Mouse (Mus musculus) adipocyte (in vitro differentiated cells): ENCODE measurements around the gene Pgpep1.

Experiments used
- DNase-seq: peaks from one replicate; pipeline ENCODE4 v3.0.0-alpha.2; 2016; ENCODE audit warnings: low spot score

Pgpep1 gene

DNA sequence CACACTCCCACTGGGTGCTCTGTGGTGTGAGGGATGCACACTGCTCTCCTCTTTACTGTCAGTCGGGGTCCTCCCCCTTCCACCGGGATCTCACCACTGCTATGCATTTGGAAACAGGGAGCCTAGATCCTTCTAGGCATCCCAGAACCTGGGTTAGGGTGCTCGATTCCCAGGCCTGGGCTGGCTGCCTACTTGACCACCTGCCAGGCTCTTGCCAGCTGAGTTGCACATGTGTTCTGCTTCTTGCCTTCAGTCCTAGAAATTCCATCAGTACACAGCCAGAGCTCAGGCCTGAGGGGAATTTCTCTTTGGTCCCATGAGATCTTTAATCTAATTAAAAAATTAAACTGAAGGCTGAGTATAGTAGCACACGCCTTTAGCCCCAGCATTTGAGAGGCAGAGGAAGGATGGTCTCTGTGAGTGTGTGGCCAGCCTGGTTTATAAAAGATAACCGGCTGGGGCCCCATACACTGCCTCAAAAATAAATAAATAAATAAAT, 29.8 kb upstream of the Pgpep1 start:
- DNase-seq = peak; percentile 60

GRCm38 (mm10) chr8:70688136-70688535, 27.9 kb upstream of the Pgpep1 start:
- no peak for DNase-seq

DNA sequence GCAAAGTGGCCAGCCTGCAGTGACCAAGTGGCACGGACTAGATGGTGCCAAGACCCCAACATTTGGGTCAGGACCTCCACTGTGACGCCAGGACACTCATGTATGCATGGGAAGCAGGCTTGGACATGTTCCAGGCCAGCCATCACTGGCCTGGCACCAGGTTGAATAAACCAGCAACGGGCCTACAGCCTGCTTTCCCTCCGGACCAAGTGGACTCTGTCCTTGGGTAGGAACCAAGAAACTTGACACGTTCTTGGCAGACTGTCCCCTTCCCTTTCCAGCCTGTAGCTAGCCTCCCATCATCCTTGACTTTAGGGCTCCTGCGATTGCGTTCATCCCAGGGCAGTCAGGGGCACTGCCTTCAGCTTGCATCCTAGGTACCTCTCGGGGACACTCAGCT, 27.4 kb upstream of the Pgpep1 start:
- peak; percentile 95 for DNase-seq

- DNase-seq = no peak
Observed at GRCm38 (mm10) chr8:70684291-70684690, 24.1 kb upstream of the Pgpep1 start.

GRCm38 (mm10) chr8:70682692-70683091, 22.5 kb upstream of the Pgpep1 start:
- DNase-seq = no peak

DNA sequence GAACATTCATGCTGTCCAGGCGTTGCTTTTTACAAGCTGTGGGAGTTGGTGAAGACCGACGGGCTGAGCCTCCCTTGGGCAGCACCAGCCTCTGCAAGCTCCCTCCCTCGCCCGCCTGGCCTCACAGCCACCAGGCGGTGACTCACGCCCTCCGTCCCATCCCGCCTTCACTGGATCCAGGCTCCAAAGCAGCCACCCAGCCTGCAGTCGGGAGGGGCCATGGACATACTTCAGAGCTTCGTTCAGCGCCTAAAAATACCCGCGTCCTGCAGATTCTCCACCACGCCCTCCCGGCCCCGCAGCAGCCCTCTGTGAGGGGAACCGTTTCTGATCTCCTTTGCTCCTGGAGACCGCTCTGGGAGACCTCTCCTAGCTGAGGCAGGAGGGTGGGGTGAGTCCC, 22.0 kb upstream of the Pgpep1 start:
- DNase-seq = no peak

GRCm38 (mm10) chr8:70681410-70681809, 21.2 kb upstream of the Pgpep1 start:
- DNase-seq = no peak

DNA sequence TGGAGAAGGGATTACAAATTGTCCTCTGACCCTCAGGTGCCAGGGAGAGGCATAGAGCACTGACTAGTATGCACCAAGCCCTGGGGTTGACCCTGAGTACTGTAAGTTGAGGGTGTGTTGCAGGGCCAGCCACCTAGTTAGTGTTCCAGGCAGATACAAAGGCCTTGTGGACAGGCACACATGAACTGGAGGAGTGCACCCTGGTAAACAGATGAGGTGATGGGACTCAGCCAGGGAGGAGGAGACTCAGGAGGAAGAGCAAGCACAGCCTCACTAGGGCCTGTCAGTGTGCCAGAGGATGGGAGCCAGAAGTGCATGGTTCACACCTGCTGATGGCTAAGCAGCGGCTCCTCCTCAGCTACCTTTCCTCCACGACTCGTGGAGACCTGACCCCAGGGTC, 19.9 kb upstream of the Pgpep1 start:
- DNase-seq = peak; percentile 49

GRCm38 (mm10) chr8:70679404-70679803, 19.2 kb upstream of the Pgpep1 start:
- no peak for DNase-seq

- no peak for DNase-seq
Observed at GRCm38 (mm10) chr8:70678679-70679078, 18.5 kb upstream of the Pgpep1 start.

- no peak for DNase-seq
Observed at GRCm38 (mm10) chr8:70677451-70678080, 17.4 kb upstream of the Pgpep1 start.

- no peak for DNase-seq
Observed at GRCm38 (mm10) chr8:70675336-70675735, 15.1 kb upstream of the Pgpep1 start.

DNA sequence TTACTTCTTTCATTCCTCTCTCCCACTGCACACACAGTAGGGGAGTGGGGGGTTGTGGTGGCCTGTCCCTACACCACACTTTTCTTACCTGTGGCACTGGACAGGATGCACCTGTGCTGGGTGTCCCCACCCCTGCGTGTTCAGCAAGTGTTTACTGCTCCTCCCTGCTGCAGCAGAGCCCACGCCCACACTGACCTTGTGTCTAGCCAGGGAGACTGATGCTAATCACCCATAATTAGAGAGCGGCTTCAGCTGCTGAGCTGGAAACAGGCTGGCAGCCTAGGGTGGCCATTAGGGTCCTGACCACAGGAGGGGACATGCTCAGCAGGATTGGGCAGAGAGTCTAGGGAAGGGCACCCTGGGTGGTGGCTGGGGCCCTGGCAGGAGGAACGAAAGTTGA, 14.5 kb upstream of the Pgpep1 start:
- DNase-seq = no peak

GRCm38 (mm10) chr8:70674109-70674508, 13.9 kb upstream of the Pgpep1 start:
- no peak for DNase-seq

- peak; percentile 100 for DNase-seq
Observed at GRCm38 (mm10) chr8:70673079-70673856, 13.1 kb upstream of the Pgpep1 start, which contains the start of gene Lsm4. TSS of gene Lsm4 (plus strand) at chr8:70673248.

GRCm38 (mm10) chr8:70672325-70673078, 12.3 kb upstream of the Pgpep1 start:
- DNase-seq = peak; percentile 52

- peak; percentile 90 for DNase-seq
Observed at GRCm38 (mm10) chr8:70671615-70672324, 11.6 kb upstream of the Pgpep1 start.

- DNase-seq = peak; percentile 72
Observed at GRCm38 (mm10) chr8:70667071-70667470, 6.9 kb upstream of the Pgpep1 start.

GRCm38 (mm10) chr8:70665599-70665998, 5.4 kb upstream of the Pgpep1 start:
- no peak for DNase-seq

GRCm38 (mm10) chr8:70664631-70665030, 4.4 kb upstream of the Pgpep1 start:
- no peak for DNase-seq

- DNase-seq = peak; percentile 58
Observed at GRCm38 (mm10) chr8:70663691-70664090, 3.5 kb upstream of the Pgpep1 start.
